Comparison of ENCODE assay signal across 11 mouse cellular contexts in the genomic region with DNA sequence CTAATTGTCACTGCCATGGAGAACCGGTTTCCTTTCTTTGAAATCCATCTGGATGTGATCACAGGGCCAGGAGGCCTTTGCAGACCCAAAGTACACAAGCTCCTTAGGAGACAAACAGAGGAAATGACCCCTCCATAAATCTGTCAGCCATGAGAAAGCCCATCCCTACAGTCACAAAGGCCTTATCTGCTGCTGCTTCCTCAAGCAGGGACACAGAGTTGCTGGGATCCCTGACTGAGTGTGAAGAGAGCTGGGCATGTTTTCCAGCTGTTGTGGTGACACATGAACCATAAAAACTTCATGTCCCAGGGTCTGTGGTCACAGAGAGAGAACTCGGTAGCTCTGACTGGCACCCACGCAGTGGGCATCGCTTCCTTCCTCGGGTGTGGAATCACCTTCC. TPM values are rescaled to one million over a fixed set of nuclear protein-coding genes. Genes with fewer than 3 reads are reported as not detected.
DNase-seq lines count a peak whose midpoint lies in the region; ATAC-seq and TF ChIP-seq lines count a peak whose summit lies in the region.
"Had no signal": no experiment of that assay in that cellular context is flagged by ENCODE, and none has a peak within 500 bp of the region (broad histone marks: within the 10 kb centered on the region; RNA-seq: fewer than 3 reads in every experiment).

No protein-coding gene starts in this region.

- ATAC-seq in intestine, embryonic 14.5 days (replicated peaks; ENCODE audit: low FRiP score, low TSS enrichment, low read depth): peak; percentile 75
- ATAC-seq in intestine, postnatal 0 days: no peak
- ATAC-seq in hematopoietic stem cell, adult 5-6 weeks (replicated peaks in 1 of 2; ENCODE audit: insufficient read depth in 1 of 2, low FRiP score in 2 of 2, low TSS enrichment in 1 of 2, low read depth in 1 of 2, poor library complexity in 2 of 2, severe bottlenecking in 2 of 2): peak; percentile 46 to 53; a peak in 2 of 4 replicates
- ATAC-seq in liver, embryonic 16.5 days (ENCODE audit: low read depth): peak; percentile 32; the same call in 1 of the 2 replicates
- peak; percentile 21; the same call in 1 of the 2 replicates for ATAC-seq in stomach, postnatal 0 days (ENCODE audit: low FRiP score, low TSS enrichment)
- ATAC-seq in hindbrain, embryonic 14.5 days (ENCODE audit: low FRiP score): no peak
- ATAC-seq in erythroblast, adult 5-6 weeks (replicated peaks; ENCODE audit: low FRiP score, poor library complexity, severe bottlenecking): no peak

- no peak overlapping the region for H3K27ac ChIP-seq in intestine, embryonic 14.5 days (ENCODE audit: low read depth)
- no peak overlapping the region for H3K27ac ChIP-seq in intestine, postnatal 0 days (ENCODE audit: low read depth, low read length)
- H3K27ac ChIP-seq in liver, embryonic 16.5 days (ENCODE audit: low read length): no peak overlapping the region
- no peak overlapping the region for H3K27ac ChIP-seq in stomach, postnatal 0 days (replicated peaks)
- H3K27ac ChIP-seq in hindbrain, embryonic 14.5 days: no peak overlapping the region
- H3K27ac ChIP-seq: layer of hippocampus, adult 2 months had no signal

- H3K4me3 ChIP-seq in intestine, embryonic 14.5 days (ENCODE audit: low read depth, low read length): no peak overlapping the region
- H3K4me3 ChIP-seq in intestine, postnatal 0 days (ENCODE audit: low read depth, low read length): no peak overlapping the region
- no peak overlapping the region for H3K4me3 ChIP-seq in liver, embryonic 16.5 days (ENCODE audit: low read depth, low read length)
- H3K4me3 ChIP-seq in stomach, postnatal 0 days (ENCODE audit: low read depth, low read length): no peak overlapping the region
- no peak overlapping the region for H3K4me3 ChIP-seq in hindbrain, embryonic 14.5 days (replicated peaks; ENCODE audit: low read length)
- H3K4me3 ChIP-seq: erythroblast, embryonic 14.5 days; layer of hippocampus, adult 2 months had no signal

- 17% methylated on average over 5 of the region's 5 CpGs for WGBS in intestine, embryonic 14.5 days
- WGBS in intestine, postnatal 0 days: 19% methylated on average over 5 of the region's 5 CpGs
- 38% methylated on average over 5 of the region's 5 CpGs for WGBS in liver, embryonic 16.5 days (ENCODE audit: insufficient replicate concordance)
- WGBS in stomach, postnatal 0 days: 37% methylated on average over 5 of the region's 5 CpGs
- WGBS in hindbrain, embryonic 14.5 days: 70% methylated on average over 5 of the region's 5 CpGs

- no peak for TF ChIP-seq CTCF in intestine, postnatal 0 days (IDR thresholded peaks at IDR 0.05; ENCODE audit: low read depth)
- no peak for TF ChIP-seq CTCF in stomach, postnatal 0 days (IDR thresholded peaks at IDR 0.05; ENCODE audit: low read depth)

- peaks cover 16% of the 10 kb centered on the region; the same call in 1 of the 2 replicates for H3K4me1 ChIP-seq in intestine, embryonic 14.5 days (replicated peaks; ENCODE audit: control insufficient read depth, insufficient read depth, low read length)
- H3K4me1 ChIP-seq in intestine, postnatal 0 days (replicated peaks; ENCODE audit: control insufficient read depth, insufficient read depth, low read length): 0 out of 2 replicates have a peak, but pooled peaks cover 6% of the 10 kb centered on the region
- no peaks in the 10 kb centered on the region for H3K4me1 ChIP-seq in liver, embryonic 16.5 days (ENCODE audit: control insufficient read depth, low read depth, low read length)
- H3K4me1 ChIP-seq in stomach, postnatal 0 days (replicated peaks; ENCODE audit: control insufficient read depth, insufficient read depth): no peaks in the 10 kb centered on the region
- H3K4me1 ChIP-seq in hindbrain, embryonic 14.5 days (replicated peaks; ENCODE audit: control insufficient read depth, insufficient read depth, low read length): no peaks in the 10 kb centered on the region

- DNase-seq in intestine, embryonic 14.5 days (ENCODE audit: low spot score): peak; percentile 61
- no peak for DNase-seq in stomach, postnatal 0 days (ENCODE audit: low spot score)
- DNase-seq in hindbrain, embryonic 14.5 days (ENCODE audit: low spot score): no peak
- DNase-seq in Muller cell, postnatal 12 days (ENCODE audit: inconsistent ontology term): no peak
- DNase-seq: B cell, adult 2 months had no signal

- peaks cover 19% of the 10 kb centered on the region for H3K27me3 ChIP-seq in intestine, embryonic 14.5 days (replicated peaks; ENCODE audit: control insufficient read depth, insufficient read depth, low read length)
- no peaks in the 10 kb centered on the region for H3K27me3 ChIP-seq in intestine, postnatal 0 days (replicated peaks; ENCODE audit: control insufficient read depth, insufficient read depth, low read length)
- H3K27me3 ChIP-seq in liver, embryonic 16.5 days (ENCODE audit: control insufficient read depth, insufficient read depth, low read depth, low read length): no peaks in the 10 kb centered on the region
- no peaks in the 10 kb centered on the region for H3K27me3 ChIP-seq in stomach, postnatal 0 days (ENCODE audit: control insufficient read depth, insufficient read depth, low read length)
- no peaks in the 10 kb centered on the region for H3K27me3 ChIP-seq in hindbrain, embryonic 14.5 days (ENCODE audit: control insufficient read depth, insufficient read depth, low read length)

- no peak overlapping the region for H3K9ac ChIP-seq in intestine, embryonic 14.5 days (ENCODE audit: low read length)
- no peak overlapping the region for H3K9ac ChIP-seq in intestine, postnatal 0 days (ENCODE audit: low read depth, low read length)
- H3K9ac ChIP-seq in liver, embryonic 16.5 days (ENCODE audit: low read depth, low read length): no peak overlapping the region
- H3K9ac ChIP-seq in stomach, postnatal 0 days (ENCODE audit: low read length): no peak overlapping the region
- H3K9ac ChIP-seq in hindbrain, embryonic 14.5 days: no peak overlapping the region

- no peak for TF ChIP-seq EP300 in stomach, postnatal 0 days (optimal IDR thresholded peaks at IDR 0.05)

- no peaks in the 10 kb centered on the region for H3K36me3 ChIP-seq in intestine, embryonic 14.5 days (ENCODE audit: control insufficient read depth, insufficient read depth, low read length)
- H3K36me3 ChIP-seq in intestine, postnatal 0 days (ENCODE audit: control insufficient read depth, insufficient read depth): no peaks in the 10 kb centered on the region
- H3K36me3 ChIP-seq in liver, embryonic 16.5 days (ENCODE audit: control insufficient read depth, insufficient read depth): no peaks in the 10 kb centered on the region
- H3K36me3 ChIP-seq in stomach, postnatal 0 days (ENCODE audit: control insufficient read depth, insufficient read depth, low read length): no peaks in the 10 kb centered on the region
- H3K36me3 ChIP-seq in hindbrain, embryonic 14.5 days (replicated peaks; ENCODE audit: control insufficient read depth, insufficient read depth): no peaks in the 10 kb centered on the region

- no peaks in the 10 kb centered on the region for H3K9me3 ChIP-seq in intestine, embryonic 14.5 days (ENCODE audit: control insufficient read depth, low read length)
- H3K9me3 ChIP-seq in intestine, postnatal 0 days (ENCODE audit: control insufficient read depth): no peaks in the 10 kb centered on the region
- no peaks in the 10 kb centered on the region for H3K9me3 ChIP-seq in liver, embryonic 16.5 days (replicated peaks; ENCODE audit: control insufficient read depth, low read length)
- H3K9me3 ChIP-seq in stomach, postnatal 0 days (ENCODE audit: control insufficient read depth, low read length): no peaks in the 10 kb centered on the region
- no peaks in the 10 kb centered on the region for H3K9me3 ChIP-seq in hindbrain, embryonic 14.5 days (ENCODE audit: control insufficient read depth, low read length)

- H3K4me2 ChIP-seq in intestine, embryonic 14.5 days (ENCODE audit: low read length): no peak overlapping the region
- no peak overlapping the region for H3K4me2 ChIP-seq in intestine, postnatal 0 days (replicated peaks; ENCODE audit: low read depth)
- no peak overlapping the region for H3K4me2 ChIP-seq in liver, embryonic 16.5 days (ENCODE audit: low read depth, low read length)
- no peak overlapping the region for H3K4me2 ChIP-seq in stomach, postnatal 0 days (replicated peaks; ENCODE audit: low read depth)
- H3K4me2 ChIP-seq in hindbrain, embryonic 14.5 days (replicated peaks): no peak overlapping the region

RNA-seq across cellular contexts. Expression of gene Itpr2, which starts 28.7 kb away (rescaled TPM):
- polyA plus RNA-seq in intestine, embryonic 14.5 days (2014; fragmentation: Nextera tagmentation; extraction: Ambion mirVana): 7.6 and 8.1 TPM in 2 replicates
- 6.3 and 8.6 TPM in 2 replicates for polyA plus RNA-seq in intestine, postnatal 0 days (2015; fragmentation: Nextera tagmentation; extraction: Ambion mirVana)
- 29.0 and 30.0 TPM in 2 replicates for total RNA-seq in hematopoietic stem cell, adult 5-6 weeks (2017)
- 5.9 and 7.5 TPM in 2 replicates for polyA plus RNA-seq in liver, embryonic 16.5 days (2015; fragmentation: Nextera tagmentation; extraction: Ambion mirVana)
- polyA plus RNA-seq in stomach, postnatal 0 days (2015; fragmentation: Nextera tagmentation; extraction: Ambion mirVana): 10.9 and 11.9 TPM in 2 replicates
- 6.2 and 6.8 TPM in 2 replicates for polyA plus RNA-seq in hindbrain, embryonic 14.5 days (2014; fragmentation: Nextera tagmentation; extraction: Ambion mirVana)
- total RNA-seq in erythroblast, adult 5-6 weeks (2015; ENCODE audit: low replicate concordance): 1.9 and 8.6 TPM in 2 replicates
- total RNA-seq in erythroblast, adult 5-6 weeks (2017; ENCODE audit: low replicate concordance): 8.1 and 8.4 TPM in 2 replicates

RNA-seq across cellular contexts. Expression of gene Fgfr1op2, which starts 46.2 kb away (rescaled TPM):
- 87.7 and 94.1 TPM in 2 replicates for polyA plus RNA-seq in intestine, embryonic 14.5 days (2014; fragmentation: Nextera tagmentation; extraction: Ambion mirVana)
- polyA plus RNA-seq in intestine, postnatal 0 days (2015; fragmentation: Nextera tagmentation; extraction: Ambion mirVana): 75.1 and 78.8 TPM in 2 replicates
- 159 and 166 TPM in 2 replicates for total RNA-seq in hematopoietic stem cell, adult 5-6 weeks (2017)
- 83.7 and 84.5 TPM in 2 replicates for polyA plus RNA-seq in liver, embryonic 16.5 days (2015; fragmentation: Nextera tagmentation; extraction: Ambion mirVana)
- 73.8 and 80.3 TPM in 2 replicates for polyA plus RNA-seq in stomach, postnatal 0 days (2015; fragmentation: Nextera tagmentation; extraction: Ambion mirVana)
- 43.4 and 46.0 TPM in 2 replicates for polyA plus RNA-seq in hindbrain, embryonic 14.5 days (2014; fragmentation: Nextera tagmentation; extraction: Ambion mirVana)
- 137 and 183 TPM in 2 replicates for total RNA-seq in erythroblast, adult 5-6 weeks (2015; ENCODE audit: low replicate concordance)
- 193 and 249 TPM in 2 replicates for total RNA-seq in erythroblast, adult 5-6 weeks (2017; ENCODE audit: low replicate concordance)

RNA-seq across cellular contexts. Expression of gene Ints13, which starts 46.9 kb away (rescaled TPM):
- polyA plus RNA-seq in intestine, embryonic 14.5 days (2014; fragmentation: Nextera tagmentation; extraction: Ambion mirVana): 55.5 and 56.3 TPM in 2 replicates
- polyA plus RNA-seq in intestine, postnatal 0 days (2015; fragmentation: Nextera tagmentation; extraction: Ambion mirVana): 15.7 and 16.1 TPM in 2 replicates
- 107 and 152 TPM in 2 replicates for total RNA-seq in hematopoietic stem cell, adult 5-6 weeks (2017)
- 30.1 and 30.7 TPM in 2 replicates for polyA plus RNA-seq in liver, embryonic 16.5 days (2015; fragmentation: Nextera tagmentation; extraction: Ambion mirVana)
- polyA plus RNA-seq in stomach, postnatal 0 days (2015; fragmentation: Nextera tagmentation; extraction: Ambion mirVana): 25.2 and 25.8 TPM in 2 replicates
- polyA plus RNA-seq in hindbrain, embryonic 14.5 days (2014; fragmentation: Nextera tagmentation; extraction: Ambion mirVana): 43.5 and 44.8 TPM in 2 replicates
- total RNA-seq in erythroblast, adult 5-6 weeks (2015; ENCODE audit: low replicate concordance): 82.4 and 93.6 TPM in 2 replicates
- 130 and 134 TPM in 2 replicates for total RNA-seq in erythroblast, adult 5-6 weeks (2017; ENCODE audit: low replicate concordance)

Comparison
In these comparisons a context has a peak if more than half of its experiments do, and no peak if none do; other contexts are left out.
1. ATAC-seq: peak in intestine, embryonic 14.5 days (single experiment), hematopoietic stem cell, adult 5-6 weeks (2 of 2), liver, embryonic 16.5 days (single experiment) and stomach, postnatal 0 days (single experiment); none in intestine, postnatal 0 days (single experiment), hindbrain, embryonic 14.5 days (single experiment) and erythroblast, adult 5-6 weeks (single experiment).